Mouse (Mus musculus) brain, embryonic 14.5 days (tissue): ENCODE results near the gene Bach2.

Experiments used
- CTCF ChIP-seq: fragments of 200-500 bp; IDR thresholded peaks from 2 replicates; pipeline ENCODE4 v1.5.1; 2012; ENCODE audit warnings: inconsistent platforms, mild to moderate bottlenecking, moderate library complexity, borderline replicate concordance; ENCODE audit not compliant: insufficient read depth, insufficient read length; ENCODE audit errors: extremely low read depth
- POLR2A ChIP-seq: fragments of 200-500 bp; IDR thresholded peaks from 2 replicates; pipeline ENCODE4 v1.6.1; 2012; ENCODE audit warnings: mild to moderate bottlenecking, inconsistent platforms, borderline replicate concordance; ENCODE audit not compliant: poor library complexity, insufficient read depth, insufficient read length, severe bottlenecking; ENCODE audit errors: extremely low read depth

DNA sequence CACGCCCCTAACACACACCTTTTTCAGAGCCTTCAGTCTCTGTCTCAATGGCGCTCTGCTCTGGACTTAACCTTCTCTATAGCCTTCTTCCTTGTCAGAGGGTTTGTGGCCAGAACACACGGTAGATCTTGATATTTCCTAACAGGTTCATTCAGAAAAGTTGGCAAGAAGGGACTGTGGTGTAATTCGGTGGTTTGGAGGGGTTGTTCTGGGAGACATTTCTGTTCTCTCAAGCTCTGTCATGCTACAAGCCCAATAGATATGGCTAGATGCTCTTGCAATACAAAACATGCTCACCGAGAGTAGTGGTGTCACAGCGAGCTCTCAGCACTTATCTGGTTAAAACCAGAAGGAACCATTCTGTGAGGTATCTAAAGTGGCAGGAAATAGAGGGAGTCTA lies 51.2 kb downstream of the Bach2 start:
- TF ChIP-seq CTCF, result no peak
- no peak for TF ChIP-seq POLR2A
